Mouse (Mus musculus): Measurements from ENCODE around the gene Tmtc3. TPM values are rescaled to one million over a fixed set of nuclear protein-coding genes. Genes with fewer than 3 reads are reported as not detected.

The Tmtc3 gene
- 22.4 and 23.4 TPM in 2 replicates for polyA plus RNA-seq (2015; fragmentation: Nextera tagmentation; extraction: Ambion mirVana)

DNA sequence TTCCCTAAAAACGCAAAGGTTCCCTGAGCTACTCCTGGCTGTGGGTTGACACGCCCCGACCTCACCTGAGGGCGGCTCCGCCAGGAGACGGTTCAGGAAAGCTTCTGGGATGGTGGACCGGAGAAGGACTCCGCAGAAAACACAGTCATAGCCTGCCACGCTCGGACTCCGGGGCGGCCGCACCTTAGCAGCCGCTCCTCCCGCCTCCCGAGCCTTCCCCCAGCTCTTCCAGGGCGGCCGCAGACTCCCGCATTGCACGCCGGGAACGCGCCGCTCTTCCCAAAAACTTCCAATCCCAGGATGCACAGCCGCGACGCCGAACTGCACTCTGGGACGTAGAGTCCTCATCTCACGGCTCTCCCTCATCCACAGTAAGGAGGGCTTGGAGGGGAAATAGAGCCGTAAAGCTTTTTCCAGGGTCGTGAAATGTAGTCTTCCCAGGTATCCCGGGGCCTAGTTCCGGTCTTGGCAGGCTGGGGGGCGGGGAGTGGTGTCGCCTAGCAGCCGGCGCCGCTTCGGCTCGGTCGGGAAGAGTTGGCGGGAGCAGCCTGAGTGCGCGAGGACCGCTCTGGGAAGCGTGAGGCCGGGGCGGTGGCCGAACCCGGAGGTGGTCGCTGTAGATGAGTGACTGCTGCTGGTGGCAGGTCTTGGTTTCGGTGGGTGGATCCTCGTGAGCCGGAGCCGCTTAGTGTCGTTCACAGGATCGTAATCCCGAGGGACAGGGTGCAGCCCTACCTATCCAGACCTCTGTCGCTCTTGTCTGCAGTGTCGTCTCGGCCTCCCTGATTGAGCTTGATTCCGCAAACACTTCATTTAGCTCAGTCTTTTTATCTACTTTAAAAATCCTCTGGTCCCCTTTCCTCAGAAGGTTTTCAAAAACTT lies at the start of gene Tmtc3, which contains the start of gene Cep290:
Gene Tmtc3, minus strand, starts transcription at position 254 of the 882 bp plus-strand sequence.
Gene Cep290, plus strand, starts transcription at position 462 of the 882 bp plus-strand sequence.
- peak within 1 kb of the TSS; percentile 83 for H3K4me3 ChIP-seq
- H3K36me3 ChIP-seq = no peaks in the 10 kb centered on the region
- H3K4me2 ChIP-seq = peak within 1 kb of the TSS; percentile 77
- H3K27me3 ChIP-seq = no peaks in the 10 kb centered on the region
- WGBS = under 1% methylated on average over 63 of the region's 63 CpGs
- peaks cover 11% of the 10 kb centered on the region for H3K4me1 ChIP-seq
- ATAC-seq (ENCODE audit: insufficient number of reproducible peaks, insufficient read depth, low FRiP score, low TSS enrichment, low read depth) = peak; percentile 99
- peak within 1 kb of the TSS; percentile 78 for H3K27ac ChIP-seq
- H3K9ac ChIP-seq = peak within 1 kb of the TSS; percentile 86
- H3K9me3 ChIP-seq = no peaks in the 10 kb centered on the region

DNA sequence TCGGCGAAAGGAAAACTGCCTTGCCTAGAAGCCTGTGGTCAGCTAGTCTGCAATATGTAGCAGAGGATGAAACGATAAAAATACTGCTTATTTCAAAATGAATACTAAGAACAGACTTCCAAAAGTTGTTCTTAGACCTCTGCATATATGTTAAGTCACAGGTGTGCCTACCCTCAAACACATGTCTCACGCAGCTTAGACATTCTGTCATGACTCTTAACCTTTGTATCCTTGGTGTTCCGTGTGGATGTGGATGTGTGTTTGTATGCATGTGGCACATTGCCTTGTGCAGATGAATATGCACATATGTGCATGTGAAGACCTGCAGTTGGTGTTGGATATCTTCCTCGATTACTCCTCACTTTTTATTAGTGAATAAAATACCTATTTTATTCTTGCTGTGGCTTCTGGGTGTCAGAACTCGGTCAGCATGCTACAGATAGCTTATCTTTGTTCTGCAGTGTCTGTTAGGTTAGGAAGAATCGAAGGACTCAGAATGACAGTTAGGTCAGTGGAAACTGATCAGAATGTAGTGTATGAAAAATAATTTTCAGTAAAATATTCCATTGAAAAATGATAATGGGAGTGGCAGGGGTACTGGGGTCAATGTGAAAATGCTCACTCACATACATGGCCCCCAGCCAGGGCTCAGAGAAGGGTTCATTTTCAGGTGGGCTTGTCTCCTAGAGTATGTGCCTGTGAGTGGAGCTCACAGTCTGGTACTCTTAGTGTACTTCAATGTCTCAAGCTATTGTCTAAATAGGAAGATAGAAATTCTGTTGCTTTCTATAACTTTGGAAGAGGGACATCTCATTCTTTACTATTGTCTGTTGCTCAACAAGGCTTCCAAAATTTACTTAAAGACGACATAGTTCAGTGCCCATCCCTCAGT lies 37.6 kb upstream of the Tmtc3 start:
- H3K27me3 ChIP-seq = no peaks in the 10 kb centered on the region
- no peaks in the 10 kb centered on the region for H3K9me3 ChIP-seq
- 89% methylated on average over 9 of the region's 9 CpGs for WGBS
- no peak overlapping the region for H3K9ac ChIP-seq
- no peak for ATAC-seq (ENCODE audit: insufficient number of reproducible peaks, insufficient read depth, low FRiP score, low TSS enrichment, low read depth)
- H3K4me2 ChIP-seq = no peak overlapping the region
- no peak overlapping the region for H3K27ac ChIP-seq
- peaks cover 7% of the 10 kb centered on the region for H3K36me3 ChIP-seq
- no peaks in the 10 kb centered on the region for H3K4me1 ChIP-seq
- H3K4me3 ChIP-seq = no peak overlapping the region

DNA sequence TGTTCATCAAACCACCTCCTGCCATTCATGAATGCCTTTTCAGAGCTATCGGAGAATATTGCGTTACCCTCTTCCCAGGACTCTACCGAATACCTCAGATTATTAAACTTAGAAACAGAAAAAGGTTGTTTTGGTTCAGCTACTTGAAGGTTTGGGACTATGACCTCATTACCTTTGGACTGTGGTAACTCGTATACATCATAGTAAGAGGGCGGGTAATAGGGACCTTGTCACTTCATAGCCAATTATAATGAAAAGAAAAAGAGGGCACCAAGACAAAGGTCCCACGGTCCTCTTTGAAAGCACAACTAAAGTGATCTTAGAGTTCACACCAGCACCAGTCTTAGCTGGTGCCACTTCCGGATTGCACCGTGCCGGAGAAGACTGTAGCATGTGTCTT lies 35.2 kb upstream of the Tmtc3 start:
- H3K4me2 ChIP-seq = no peak overlapping the region
- WGBS = 92% methylated on average over 9 of the region's 9 CpGs
- no peak for ATAC-seq (ENCODE audit: insufficient number of reproducible peaks, insufficient read depth, low FRiP score, low TSS enrichment, low read depth)

GRCm38 (mm10) chr10:100521617-100522016 lies 34.5 kb upstream of the Tmtc3 start:
- Histone ChIP-seq H3K9me3 (no peaks in the 10 kb centered on the region), H3K27ac (no peak overlapping the region), H3K4me2 (no peak overlapping the region), H3K27me3 (no peaks in the 10 kb centered on the region), H3K4me1 (no peaks in the 10 kb centered on the region), H3K36me3 (peaks cover 14% of the 10 kb centered on the region), H3K9ac (no peak overlapping the region), H3K4me3 (no peak overlapping the region)
- ATAC-seq (ENCODE audit: insufficient number of reproducible peaks, insufficient read depth, low FRiP score, low TSS enrichment, low read depth) = no peak
- 57% methylated on average over 4 of the region's 4 CpGs for WGBS

More for the DNA sequence above, 35.2 kb upstream of the Tmtc3 start:
- no peaks in the 10 kb centered on the region for H3K4me1 ChIP-seq
- no peaks in the 10 kb centered on the region for H3K27me3 ChIP-seq
- H3K36me3 ChIP-seq = peaks cover 14% of the 10 kb centered on the region
- H3K4me3 ChIP-seq = no peak overlapping the region
- no peaks in the 10 kb centered on the region for H3K9me3 ChIP-seq
- H3K27ac ChIP-seq = no peak overlapping the region
- H3K9ac ChIP-seq = no peak overlapping the region

GRCm38 (mm10) chr10:100508170-100508569 lies 21.0 kb upstream of the Tmtc3 start:
- Histone ChIP-seq H3K9ac (no peak overlapping the region), H3K27me3 (no peaks in the 10 kb centered on the region), H3K27ac (no peak overlapping the region), H3K36me3 (peaks cover 18% of the 10 kb centered on the region), H3K4me1 (no peaks in the 10 kb centered on the region), H3K4me2 (no peak overlapping the region), H3K9me3 (no peaks in the 10 kb centered on the region), H3K4me3 (no peak overlapping the region)
- 94% methylated on average over 1 of the region's 1 CpGs for WGBS
- ATAC-seq (ENCODE audit: insufficient number of reproducible peaks, insufficient read depth, low FRiP score, low TSS enrichment, low read depth) = no peak

GRCm38 (mm10) chr10:100498309-100498708 lies 11.2 kb upstream of the Tmtc3 start:
- Histone ChIP-seq H3K4me3 (no peak overlapping the region), H3K4me2 (no peak overlapping the region), H3K27me3 (no peaks in the 10 kb centered on the region), H3K9ac (no peak overlapping the region), H3K4me1 (no peaks in the 10 kb centered on the region), H3K27ac (no peak overlapping the region), H3K9me3 (no peaks in the 10 kb centered on the region), H3K36me3 (peaks cover 38% of the 10 kb centered on the region)
- ATAC-seq (ENCODE audit: insufficient number of reproducible peaks, insufficient read depth, low FRiP score, low TSS enrichment, low read depth) = no peak
- 83% methylated on average over 3 of the region's 3 CpGs for WGBS

GRCm38 (mm10) chr10:100491916-100492315 lies 4.8 kb upstream of the Tmtc3 start:
- WGBS = 96% methylated on average over 7 of the region's 7 CpGs
- ATAC-seq (ENCODE audit: insufficient number of reproducible peaks, insufficient read depth, low FRiP score, low TSS enrichment, low read depth) = no peak
- H3K9ac ChIP-seq = no peak overlapping the region

GRCm38 (mm10) chr10:100486701-100487096 lies 451 bp downstream of the Tmtc3 start:
- Histone ChIP-seq H3K4me2 (peak overlapping the region; percentile 77), H3K27me3 (no peaks in the 10 kb centered on the region), H3K36me3 (no peaks in the 10 kb centered on the region), H3K4me1 (peaks cover 11% of the 10 kb centered on the region), H3K9ac (peak overlapping the region; percentile 86), H3K4me3 (peak overlapping the region; percentile 83), H3K27ac (peak overlapping the region; percentile 78), H3K9me3 (no peaks in the 10 kb centered on the region)
- ATAC-seq (ENCODE audit: insufficient number of reproducible peaks, insufficient read depth, low FRiP score, low TSS enrichment, low read depth) = peak; percentile 29
- 2% methylated on average over 13 of the region's 13 CpGs for WGBS

More at GRCm38 (mm10) chr10:100491916-100492315, 4.8 kb upstream of the Tmtc3 start:
- H3K4me3 ChIP-seq = no peak overlapping the region
- H3K9me3 ChIP-seq = no peaks in the 10 kb centered on the region
- H3K36me3 ChIP-seq = peaks cover 18% of the 10 kb centered on the region
- no peak overlapping the region for H3K27ac ChIP-seq
- H3K4me2 ChIP-seq = no peak overlapping the region
- H3K27me3 ChIP-seq = no peaks in the 10 kb centered on the region
- H3K4me1 ChIP-seq = peaks cover 3% of the 10 kb centered on the region; the same call in 1 of the 2 replicates

- Histone ChIP-seq H3K36me3 (peaks cover 14% of the 10 kb centered on the region), H3K4me1 (peaks cover 8% of the 10 kb centered on the region), H3K27ac (no peak overlapping the region), H3K27me3 (no peaks in the 10 kb centered on the region), H3K4me3 (no peak overlapping the region), H3K9ac (no peak overlapping the region), H3K4me2 (no peak overlapping the region), H3K9me3 (no peaks in the 10 kb centered on the region)
- ATAC-seq (ENCODE audit: insufficient number of reproducible peaks, insufficient read depth, low FRiP score, low TSS enrichment, low read depth) = no peak
- WGBS = 92% methylated on average over 3 of the region's 3 CpGs
These were observed 7.6 kb downstream of the Tmtc3 start for GRCm38 (mm10) chr10:100479538-100479937.

- Histone ChIP-seq H3K4me1 (no peaks in the 10 kb centered on the region), H3K27me3 (no peaks in the 10 kb centered on the region), H3K9me3 (no peaks in the 10 kb centered on the region), H3K4me3 (no peak overlapping the region), H3K9ac (no peak overlapping the region), H3K36me3 (peaks cover 23% of the 10 kb centered on the region), H3K27ac (no peak overlapping the region), H3K4me2 (no peak overlapping the region)
- WGBS = 58% methylated on average over 3 of the region's 3 CpGs
- no peak for ATAC-seq (ENCODE audit: insufficient number of reproducible peaks, insufficient read depth, low FRiP score, low TSS enrichment, low read depth)
These were observed 12.1 kb downstream of the Tmtc3 start for GRCm38 (mm10) chr10:100475040-100475439.

GRCm38 (mm10) chr10:100460515-100460914 lies 26.6 kb downstream of the Tmtc3 start:
- H3K27ac ChIP-seq = no peak overlapping the region
- ATAC-seq (ENCODE audit: insufficient number of reproducible peaks, insufficient read depth, low FRiP score, low TSS enrichment, low read depth) = no peak
- no peaks in the 10 kb centered on the region for H3K9me3 ChIP-seq
- no peaks in the 10 kb centered on the region for H3K27me3 ChIP-seq
- no peaks in the 10 kb centered on the region for H3K4me1 ChIP-seq
- peaks cover 25% of the 10 kb centered on the region for H3K36me3 ChIP-seq
- H3K4me2 ChIP-seq = no peak overlapping the region
- H3K9ac ChIP-seq = no peak overlapping the region
- H3K4me3 ChIP-seq = no peak overlapping the region
